In genomic region chr14:48608641-48609310, GRCm38 (mm10) we compare ENCODE assay signal across 12 mouse cellular contexts.
DNase-seq lines count a peak whose midpoint lies in the region; ATAC-seq and TF ChIP-seq lines count a peak whose summit lies in the region.
"Had no signal": no experiment of that assay in that cellular context is flagged by ENCODE, and none has a peak within 500 bp of the region (broad histone marks: within the 10 kb centered on the region; RNA-seq: fewer than 3 reads in every experiment).

No protein-coding gene starts in this region.

- H3K4me3 ChIP-seq in megakaryocyte, embryonic 14.5 days (replicated peaks): peak overlapping the region; percentile 38
- no peak overlapping the region for H3K4me3 ChIP-seq in forebrain, postnatal 0 days (ENCODE audit: low read depth, low read length)
- H3K4me3 ChIP-seq in midbrain, embryonic 11.5 days (ENCODE audit: low read depth, low read length): no peak overlapping the region

- H3K9me3 ChIP-seq in megakaryocyte, embryonic 14.5 days: peaks cover 12% of the 10 kb centered on the region
- no peaks in the 10 kb centered on the region for H3K9me3 ChIP-seq in forebrain, postnatal 0 days (ENCODE audit: low read length)
- no peaks in the 10 kb centered on the region for H3K9me3 ChIP-seq in midbrain, embryonic 11.5 days (ENCODE audit: control insufficient read depth, low read length)

- 46% methylated on average over 15 of the region's 15 CpGs for WGBS in forebrain, postnatal 0 days
- WGBS in midbrain, embryonic 11.5 days: 77% methylated on average over 14 of the region's 15 CpGs

- H3K27me3 ChIP-seq in megakaryocyte, embryonic 14.5 days (replicated peaks): no peaks in the 10 kb centered on the region
- no peaks in the 10 kb centered on the region; the same call in 1 of the 2 replicates for H3K27me3 ChIP-seq in forebrain, postnatal 0 days (ENCODE audit: insufficient read depth, low read length)
- H3K27me3 ChIP-seq in midbrain, embryonic 11.5 days (ENCODE audit: control insufficient read depth, insufficient read depth, low read length): no peaks in the 10 kb centered on the region

- no peak overlapping the region for H3K9ac ChIP-seq in forebrain, postnatal 0 days
- H3K9ac ChIP-seq in midbrain, embryonic 11.5 days (ENCODE audit: low read length): no peak overlapping the region

- TF ChIP-seq CTCF in forebrain, postnatal 0 days (IDR thresholded peaks at IDR 0.05; ENCODE audit: low read depth): no peak

- no peak overlapping the region for H3K27ac ChIP-seq in forebrain, postnatal 0 days (ENCODE audit: low read depth, low read length)
- no peak overlapping the region for H3K27ac ChIP-seq in midbrain, embryonic 11.5 days (ENCODE audit: low read depth, low read length)

- peak overlapping the region; percentile 26 for H3K4me2 ChIP-seq in forebrain, postnatal 0 days (ENCODE audit: low read depth)
- no peak overlapping the region for H3K4me2 ChIP-seq in midbrain, embryonic 11.5 days

- no peak for ATAC-seq in megakaryocyte, adult 5-6 weeks (ENCODE audit: poor library complexity, severe bottlenecking)
- peak; percentile 88 for ATAC-seq in forebrain, postnatal 0 days
- peak; percentile 46 for ATAC-seq in midbrain, embryonic 11.5 days (ENCODE audit: low FRiP score)
- ATAC-seq in erythroid progenitor cell, adult 5-6 weeks (replicated peaks; ENCODE audit: low FRiP score, poor library complexity, severe bottlenecking): no peak
- ATAC-seq: intestine, postnatal 0 days had no signal

- H3K36me3 ChIP-seq in megakaryocyte, embryonic 14.5 days (replicated peaks; ENCODE audit: low read length): no peaks in the 10 kb centered on the region
- no peaks in the 10 kb centered on the region for H3K36me3 ChIP-seq in forebrain, postnatal 0 days (ENCODE audit: insufficient read depth)
- no peaks in the 10 kb centered on the region for H3K36me3 ChIP-seq in midbrain, embryonic 11.5 days (ENCODE audit: control insufficient read depth, insufficient read depth, low read length)

- no peaks in the 10 kb centered on the region for H3K4me1 ChIP-seq in megakaryocyte, embryonic 14.5 days
- H3K4me1 ChIP-seq in forebrain, postnatal 0 days (ENCODE audit: insufficient read depth): no peaks in the 10 kb centered on the region
- no peaks in the 10 kb centered on the region for H3K4me1 ChIP-seq in midbrain, embryonic 11.5 days (ENCODE audit: control insufficient read depth, insufficient read depth, low read length)

- peak; percentile 48 for DNase-seq in forebrain, postnatal 0 days
- DNase-seq in midbrain, embryonic 11.5 days (ENCODE audit: low spot score, missing footprints): no peak
- peak; percentile 75 for DNase-seq in retina, embryonic 14.5 days (ENCODE audit: low spot score)
- no peak for DNase-seq in adrenal gland, postnatal 25 days
- DNase-seq in thymus, postnatal 4 days: no peak
- DNase-seq: adrenal gland, adult 8-10 months; kidney, postnatal 36 days; right cerebral cortex, postnatal 14 days had no signal

Comparison
In these comparisons a context has a peak if more than half of its experiments do, and no peak if none do; other contexts are left out.
1. ATAC-seq: peak in forebrain, postnatal 0 days (single experiment) and midbrain, embryonic 11.5 days (single experiment); none in megakaryocyte, adult 5-6 weeks (single experiment) and erythroid progenitor cell, adult 5-6 weeks (single experiment).
2. DNase-seq: peak in forebrain, postnatal 0 days (single experiment) and retina, embryonic 14.5 days (single experiment); none in midbrain, embryonic 11.5 days (single experiment), adrenal gland, postnatal 25 days (single experiment) and thymus, postnatal 4 days (single experiment).